Mouse (Mus musculus): ENCODE measurements around the gene Asic2. TPM values are rescaled to one million over a fixed set of nuclear protein-coding genes. Genes with fewer than 3 reads are reported as not detected.

The Asic2 gene
- polyA plus RNA-seq, 1 experiment from 2014 or later = 0.65 TPM

DNA sequence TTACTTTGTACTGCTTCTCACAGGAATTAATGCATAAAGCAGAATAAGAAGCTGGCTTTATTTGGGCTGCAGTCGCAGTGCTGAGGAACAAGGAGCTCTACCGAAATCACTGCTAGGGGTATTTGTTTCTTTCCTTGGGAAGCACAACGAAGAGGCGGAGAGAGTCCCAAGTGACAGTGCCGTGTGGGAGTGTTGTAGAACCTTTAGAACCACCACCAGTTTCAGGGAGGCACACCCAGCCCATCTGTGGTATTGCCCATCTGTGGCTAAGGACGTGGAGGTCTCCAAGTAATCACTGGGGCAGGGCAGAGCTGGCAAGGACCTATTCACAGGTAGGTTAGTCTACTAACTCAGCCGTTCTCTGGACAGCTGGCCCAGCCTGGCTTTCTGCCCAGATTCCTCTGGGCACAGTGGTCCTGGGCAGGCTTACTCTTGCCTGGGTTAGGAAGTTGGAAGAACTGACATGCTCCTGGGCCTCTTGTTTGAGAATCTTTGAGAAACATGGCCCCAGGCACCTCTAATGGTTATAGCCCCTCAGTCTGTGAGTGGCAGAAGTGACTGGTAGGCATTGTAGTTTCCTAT lies 1085.9 kb downstream of the Asic2 start:
- Histone ChIP-seq H3K27ac (no peak overlapping the region), H3K4me2 (replicated peaks) (no peak overlapping the region)
- WGBS = 85% methylated on average over 7 of the region's 7 CpGs

DNA sequence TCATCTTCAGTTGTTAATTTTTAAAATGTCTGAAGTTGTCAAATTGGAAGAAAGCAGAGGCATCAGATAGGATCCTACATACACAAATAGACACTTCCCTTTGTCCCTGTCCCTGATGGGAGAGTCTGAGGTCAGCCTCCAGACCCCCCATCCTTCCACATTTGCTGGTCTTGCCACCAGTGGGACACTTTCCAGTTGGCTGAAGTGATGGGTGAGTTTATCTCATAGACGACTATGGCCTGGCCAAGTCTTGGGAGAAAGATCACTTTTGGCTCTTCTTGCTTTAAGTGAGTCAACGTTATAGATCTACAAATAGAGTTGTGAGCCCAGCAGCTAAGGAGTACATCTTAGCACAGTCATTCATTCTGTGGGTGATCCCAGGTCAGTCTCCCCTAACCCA lies 1090.2 kb downstream of the Asic2 start:
- Histone ChIP-seq H3K4me1 (peaks cover 8% of the 10 kb centered on the region), H3K4me3 (no peak overlapping the region), H3K9ac (no peak overlapping the region), H3K9me3 (no peaks in the 10 kb centered on the region), H3K27ac (no peak overlapping the region), H3K4me2 (replicated peaks) (no peak overlapping the region), H3K27me3 (no peaks in the 10 kb centered on the region), H3K36me3 (no peaks in the 10 kb centered on the region)
- 90% methylated on average over 2 of the region's 2 CpGs for WGBS
- no peak for ATAC-seq (ENCODE audit: low FRiP score, low read depth)

More for the DNA sequence above, 1085.9 kb downstream of the Asic2 start:
- H3K9me3 ChIP-seq = no peaks in the 10 kb centered on the region
- H3K4me1 ChIP-seq = peaks cover 1% of the 10 kb centered on the region; the same call in 1 of the 2 replicates
- H3K4me3 ChIP-seq = no peak overlapping the region
- no peak overlapping the region for H3K9ac ChIP-seq
- H3K36me3 ChIP-seq = no peaks in the 10 kb centered on the region
- ATAC-seq (ENCODE audit: low FRiP score, low read depth) = no peak
- H3K27me3 ChIP-seq = no peaks in the 10 kb centered on the region

DNA sequence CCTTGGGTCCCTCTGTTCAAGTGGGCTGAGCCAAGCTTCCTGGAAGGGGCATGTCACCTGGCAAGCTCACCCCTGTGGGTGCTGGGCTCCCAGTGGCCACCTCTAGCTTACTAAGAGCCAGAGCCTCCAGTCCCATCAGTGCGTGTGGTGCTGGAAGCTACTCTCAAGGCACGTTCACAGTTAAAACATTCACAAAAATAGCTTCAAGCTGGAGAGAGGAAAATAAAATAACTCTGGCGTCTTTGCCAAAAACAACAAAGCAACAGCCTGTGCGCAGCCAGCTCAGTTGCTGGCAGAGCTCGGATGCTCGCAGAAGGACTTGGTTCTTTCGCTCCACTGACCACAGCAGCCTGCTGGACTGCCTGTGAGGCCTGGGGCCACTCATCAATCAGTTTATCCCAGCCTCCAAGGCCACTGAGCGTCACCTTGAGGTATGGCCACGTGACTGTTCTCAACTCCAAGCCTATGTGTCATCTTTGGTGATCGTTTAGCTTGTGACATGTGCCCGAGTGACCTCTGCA lies 1091.1 kb downstream of the Asic2 start:
- Histone ChIP-seq H3K4me2 (replicated peaks) (0 out of 2 replicates have a peak overlapping the region, but pooled peaks have one; percentile 14), H3K36me3 (no peaks in the 10 kb centered on the region), H3K27ac (peak overlapping the region; percentile 22; the same call in 1 of the 2 replicates), H3K4me1 (peaks cover 8% of the 10 kb centered on the region), H3K4me3 (no peak overlapping the region), H3K27me3 (no peaks in the 10 kb centered on the region), H3K9me3 (no peaks in the 10 kb centered on the region), H3K9ac (no peak overlapping the region)
- no peak for ATAC-seq (ENCODE audit: low FRiP score, low read depth)
- 45% methylated on average over 11 of the region's 11 CpGs for WGBS

DNA sequence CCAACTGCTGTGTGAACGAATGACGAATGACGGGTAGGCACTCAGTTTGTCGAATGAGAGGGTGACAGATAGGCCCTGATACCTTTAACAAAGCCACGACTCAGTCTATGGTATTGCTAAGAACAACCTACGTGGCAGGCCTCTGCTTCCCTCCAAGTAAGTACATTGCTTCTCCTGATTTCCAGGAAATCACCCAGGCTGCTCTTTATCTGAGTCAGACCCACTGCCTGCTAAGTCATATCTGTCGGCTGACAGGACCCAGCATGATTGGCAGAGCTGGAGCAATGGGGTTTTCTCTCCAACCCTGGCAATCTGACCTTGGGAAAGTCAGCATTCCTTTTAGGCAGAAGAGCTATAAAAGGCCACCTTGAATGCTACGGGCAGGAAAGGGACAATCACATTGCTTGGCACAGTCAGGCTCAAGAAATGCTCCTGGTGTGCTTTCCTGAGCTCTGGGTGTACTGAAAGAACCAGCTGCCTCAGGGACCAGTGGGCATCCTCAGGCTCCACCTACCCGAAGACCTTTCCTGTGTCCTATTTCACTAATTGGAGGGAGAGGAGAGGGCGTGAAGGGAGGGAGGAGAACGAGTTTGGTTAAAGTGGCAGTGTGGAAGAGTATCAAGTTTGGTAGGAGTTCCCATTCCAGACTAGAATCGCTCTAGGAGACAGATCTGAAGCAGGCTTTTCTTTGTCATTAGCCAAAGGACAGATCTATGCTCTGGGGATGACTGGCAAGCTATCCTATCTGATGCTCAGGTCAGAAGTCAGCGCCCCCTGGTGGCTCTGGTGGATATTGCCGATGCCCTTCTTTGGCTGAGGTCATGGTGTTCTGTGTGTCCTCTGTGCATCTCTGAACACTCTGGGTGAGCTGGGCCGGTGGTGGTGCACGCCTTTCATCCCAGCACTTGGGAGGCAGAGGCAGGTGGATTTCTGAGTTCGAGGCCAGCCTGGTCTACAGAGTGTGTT lies 1095.5 kb downstream of the Asic2 start:
- Histone ChIP-seq H3K27ac (no peak overlapping the region), H3K4me1 (peaks cover 8% of the 10 kb centered on the region), H3K27me3 (no peaks in the 10 kb centered on the region), H3K9me3 (no peaks in the 10 kb centered on the region), H3K36me3 (no peaks in the 10 kb centered on the region), H3K4me2 (replicated peaks) (no peak overlapping the region), H3K4me3 (no peak overlapping the region), H3K9ac (no peak overlapping the region)
- 63% methylated on average over 17 of the region's 17 CpGs for WGBS
- ATAC-seq (ENCODE audit: low FRiP score, low read depth) = no peak

DNA sequence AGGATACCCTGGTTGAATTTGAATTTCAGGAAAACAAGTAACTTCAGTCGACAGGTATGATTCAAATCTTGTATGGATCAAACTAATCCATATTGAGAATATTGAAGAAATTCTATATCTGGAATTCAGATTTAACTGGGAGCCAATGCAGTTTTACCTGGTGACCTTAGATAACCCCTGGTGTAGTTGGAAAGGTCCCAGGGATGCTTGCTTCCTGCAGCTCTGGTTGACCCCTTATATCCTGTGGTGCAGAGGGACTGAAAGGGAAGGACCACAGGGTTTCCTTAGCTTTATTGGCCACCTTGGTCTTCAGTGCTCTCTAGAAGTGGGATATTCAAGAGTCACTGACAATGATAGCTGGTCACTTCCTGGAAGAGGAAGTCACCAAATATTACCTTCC lies 1100.2 kb downstream of the Asic2 start:
- H3K36me3 ChIP-seq = no peaks in the 10 kb centered on the region
- no peak overlapping the region for H3K27ac ChIP-seq
- H3K4me1 ChIP-seq = no peaks in the 10 kb centered on the region
- no peak overlapping the region for H3K4me2 ChIP-seq (replicated peaks)
- no peak for ATAC-seq (ENCODE audit: low FRiP score, low read depth)
- H3K9me3 ChIP-seq = no peaks in the 10 kb centered on the region
- H3K9ac ChIP-seq = no peak overlapping the region
- 88% methylated on average over 1 of the region's 1 CpGs for WGBS
- no peaks in the 10 kb centered on the region for H3K27me3 ChIP-seq
- no peak overlapping the region for H3K4me3 ChIP-seq

DNA sequence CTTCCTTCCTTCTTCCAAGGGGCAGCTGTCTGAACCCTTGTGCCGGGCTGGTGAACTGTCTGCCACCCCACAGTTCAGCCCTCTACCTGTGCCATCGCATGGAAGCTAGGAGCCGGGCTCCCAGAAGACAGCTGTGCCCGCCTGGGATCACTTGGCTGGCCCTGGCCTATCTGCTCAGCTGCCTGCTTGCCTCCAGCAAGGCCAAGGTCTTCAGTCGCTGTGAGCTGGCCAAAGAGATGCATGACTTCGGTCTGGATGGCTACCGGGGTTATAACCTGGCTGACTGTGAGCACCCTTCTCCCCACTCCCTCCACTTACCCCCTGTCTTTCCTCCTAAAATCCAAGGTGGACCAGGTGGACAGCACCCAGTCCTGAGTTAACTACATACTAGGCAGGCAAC lies 1105.3 kb downstream of the Asic2 start:
- no peak overlapping the region for H3K9ac ChIP-seq
- 0 out of 2 replicates have a peak, but pooled peaks cover 7% of the 10 kb centered on the region for H3K27me3 ChIP-seq
- H3K4me2 ChIP-seq (replicated peaks) = no peak overlapping the region
- H3K9me3 ChIP-seq = no peaks in the 10 kb centered on the region
- no peak overlapping the region for H3K4me3 ChIP-seq
- 83% methylated on average over 7 of the region's 7 CpGs for whole genome bisulfite sequencing
- ATAC-seq (ENCODE audit: low FRiP score, low read depth) = no peak
- H3K4me1 ChIP-seq = no peaks in the 10 kb centered on the region
- no peaks in the 10 kb centered on the region for H3K36me3 ChIP-seq
- H3K27ac ChIP-seq = no peak overlapping the region

DNA sequence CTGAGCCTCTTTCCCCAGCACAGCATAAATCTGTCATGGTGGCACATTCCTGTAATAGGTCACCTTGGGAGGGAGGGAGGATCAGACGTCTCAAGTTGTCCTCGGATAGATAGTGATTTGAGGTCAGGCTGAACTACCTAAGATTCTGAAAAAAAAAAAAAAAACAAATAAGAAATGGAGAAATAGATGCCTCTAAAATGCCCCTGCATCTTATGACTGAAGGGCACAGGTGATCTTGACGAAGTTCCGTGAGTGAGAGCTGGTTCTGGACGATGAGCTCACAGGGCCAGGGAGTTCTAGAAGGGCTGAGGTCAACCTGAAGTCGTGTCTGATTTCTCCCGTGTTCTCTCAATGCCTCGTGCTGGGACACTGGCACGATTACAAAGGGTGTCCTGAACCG lies 1110.2 kb downstream of the Asic2 start, which contains the start of gene Spaca3:
Spaca3 (plus strand) TSS at position 301 of the 400 bp plus-strand sequence.
- ATAC-seq (ENCODE audit: low FRiP score, low read depth) = no peak

DNA sequence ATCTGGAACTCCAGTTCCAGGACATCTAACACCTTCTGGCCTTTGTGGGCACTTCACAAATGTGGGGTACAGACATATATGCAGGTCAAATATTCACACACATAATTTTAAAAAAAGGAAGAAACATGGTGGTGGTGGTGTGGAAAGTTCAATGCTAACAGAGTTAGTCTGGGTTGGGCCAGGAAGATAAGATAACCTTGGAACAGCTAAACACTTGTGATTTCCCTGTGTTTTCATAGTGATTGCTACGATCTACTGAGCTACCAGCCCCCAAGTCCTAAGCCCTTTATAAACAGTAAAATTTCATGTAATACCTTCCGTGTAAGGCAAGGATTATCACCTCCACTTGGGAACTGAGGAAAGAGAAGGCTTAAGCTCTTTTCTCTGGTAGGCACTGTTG lies 1111.4 kb downstream of the Asic2 start:
- Histone ChIP-seq H3K9me3 (no peaks in the 10 kb centered on the region), H3K27me3 (0 out of 2 replicates have a peak, but pooled peaks cover 17% of the 10 kb centered on the region), H3K4me3 (no peak overlapping the region), H3K4me2 (replicated peaks) (no peak overlapping the region), H3K9ac (no peak overlapping the region), H3K4me1 (no peaks in the 10 kb centered on the region), H3K27ac (no peak overlapping the region), H3K36me3 (no peaks in the 10 kb centered on the region)
- no peak for ATAC-seq (ENCODE audit: low FRiP score, low read depth)
- WGBS = 80% methylated on average over 2 of the region's 2 CpGs

More for the DNA sequence above, 1110.2 kb downstream of the Asic2 start, which contains the start of gene Spaca3:
- Histone ChIP-seq H3K36me3 (no peaks in the 10 kb centered on the region), H3K4me2 (replicated peaks) (no peak within 1 kb of the TSS), H3K4me3 (no peak within 1 kb of the TSS), H3K9me3 (no peaks in the 10 kb centered on the region), H3K4me1 (no peaks in the 10 kb centered on the region), H3K27ac (no peak within 1 kb of the TSS), H3K27me3 (0 out of 2 replicates have a peak, but pooled peaks cover 12% of the 10 kb centered on the region), H3K9ac (no peak within 1 kb of the TSS)
- 79% methylated on average over 10 of the region's 10 CpGs for WGBS

DNA sequence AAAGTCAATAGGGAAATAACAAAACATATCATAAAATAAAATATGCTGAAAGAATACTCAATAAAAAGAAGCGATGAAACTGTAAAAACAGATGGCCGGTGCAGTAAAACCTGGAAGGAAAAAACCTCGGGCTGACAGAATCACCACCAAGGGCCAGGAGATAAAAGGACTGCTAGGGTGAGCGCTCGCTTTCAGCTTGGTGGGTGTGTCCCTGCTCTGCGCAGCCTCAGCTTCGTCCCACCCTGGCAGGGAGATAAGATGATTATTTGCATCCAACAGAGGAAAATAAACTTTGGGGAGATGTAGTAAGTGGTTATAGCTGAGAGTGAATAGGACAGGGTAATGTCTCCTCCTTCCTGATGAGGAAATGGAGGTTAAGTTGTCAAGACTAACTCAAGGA lies 1113.3 kb downstream of the Asic2 start:
- H3K4me3 ChIP-seq = no peak overlapping the region
- no peak overlapping the region for H3K9ac ChIP-seq
- 0 out of 2 replicates have a peak, but pooled peaks cover 14% of the 10 kb centered on the region for H3K27me3 ChIP-seq
- H3K4me2 ChIP-seq (replicated peaks) = no peak overlapping the region
- no peaks in the 10 kb centered on the region for H3K4me1 ChIP-seq
- no peaks in the 10 kb centered on the region for H3K36me3 ChIP-seq
- no peaks in the 10 kb centered on the region for H3K9me3 ChIP-seq
- ATAC-seq (ENCODE audit: low FRiP score, low read depth) = no peak
- no peak overlapping the region for H3K27ac ChIP-seq
- WGBS = 48% methylated on average over 7 of the region's 7 CpGs

DNA sequence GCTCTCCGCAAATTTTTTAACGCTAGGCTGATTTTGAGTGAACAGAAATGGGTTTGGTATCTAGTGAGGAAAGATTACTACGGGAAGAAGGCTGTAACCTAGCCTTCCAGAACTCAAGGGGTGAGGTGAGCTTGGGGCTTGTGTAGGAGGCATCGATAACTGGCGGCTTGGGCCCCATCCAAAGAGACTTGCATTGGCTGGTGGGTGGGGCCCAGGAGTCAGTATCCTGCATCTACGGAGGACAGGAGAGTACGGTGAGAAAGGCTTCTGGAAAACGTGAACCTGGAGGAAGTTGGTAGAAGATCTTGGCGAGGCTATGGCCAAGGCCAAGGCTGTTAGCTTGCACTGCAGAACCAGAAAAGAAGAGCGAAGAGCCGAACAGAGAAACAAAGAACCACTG lies 1113.8 kb downstream of the Asic2 start:
- Histone ChIP-seq H3K4me1 (no peaks in the 10 kb centered on the region), H3K4me2 (replicated peaks) (no peak overlapping the region), H3K27ac (no peak overlapping the region), H3K27me3 (0 out of 2 replicates have a peak, but pooled peaks cover 14% of the 10 kb centered on the region), H3K36me3 (no peaks in the 10 kb centered on the region), H3K9ac (no peak overlapping the region), H3K4me3 (no peak overlapping the region), H3K9me3 (no peaks in the 10 kb centered on the region)
- no peak for ATAC-seq (ENCODE audit: low FRiP score, low read depth)
- WGBS = 83% methylated on average over 11 of the region's 11 CpGs

DNA sequence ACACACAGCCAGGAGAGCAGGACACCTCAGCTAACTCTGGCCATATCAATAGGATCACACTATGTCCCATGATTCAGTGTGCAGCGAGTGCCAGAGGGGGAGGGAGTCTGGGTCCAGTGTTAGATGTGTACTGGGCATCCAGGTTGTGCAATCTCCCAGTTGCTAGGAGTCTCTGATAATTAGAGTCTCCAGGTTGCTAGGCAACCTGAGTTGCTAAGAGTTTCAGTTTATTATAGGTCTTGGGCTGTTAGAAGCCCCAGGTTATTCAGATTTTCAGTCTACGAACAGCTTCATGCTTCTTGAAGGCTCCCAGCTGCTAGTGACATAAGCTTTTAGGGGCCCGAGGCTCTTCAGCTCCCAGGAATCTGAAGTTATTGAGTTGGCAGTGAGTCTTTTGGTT lies 1115.2 kb downstream of the Asic2 start:
- Histone ChIP-seq H3K9ac (no peak overlapping the region), H3K4me2 (replicated peaks) (no peak overlapping the region), H3K9me3 (no peaks in the 10 kb centered on the region), H3K4me3 (no peak overlapping the region), H3K27me3 (peaks cover 11% of the 10 kb centered on the region; the same call in 1 of the 2 replicates), H3K27ac (no peak overlapping the region), H3K4me1 (no peaks in the 10 kb centered on the region), H3K36me3 (no peaks in the 10 kb centered on the region)
- WGBS = 55% methylated on average over 3 of the region's 3 CpGs
- no peak for ATAC-seq (ENCODE audit: low FRiP score, low read depth)

DNA sequence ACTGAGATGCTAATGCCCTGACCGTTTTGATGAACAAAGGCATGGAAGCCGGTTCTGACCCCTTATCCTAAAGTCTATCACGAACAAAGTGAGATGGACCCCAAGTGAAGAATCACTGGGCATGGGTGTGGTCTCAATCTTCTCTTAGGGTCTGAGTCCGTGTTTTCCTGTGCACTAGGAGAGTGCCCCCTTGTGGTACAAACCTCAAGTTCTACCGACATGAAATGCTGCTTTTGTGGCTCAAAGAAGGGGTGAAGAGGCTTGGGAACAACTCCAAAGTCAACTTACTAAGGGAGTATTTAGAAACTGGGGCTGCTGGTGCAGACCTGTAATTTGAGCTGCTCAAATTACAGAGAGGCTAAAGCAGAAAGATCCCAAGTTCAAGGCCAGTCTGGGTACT lies 1116.4 kb downstream of the Asic2 start:
- Histone ChIP-seq H3K4me1 (no peaks in the 10 kb centered on the region), H3K27ac (no peak overlapping the region), H3K27me3 (peaks cover 15% of the 10 kb centered on the region; the same call in 1 of the 2 replicates), H3K36me3 (no peaks in the 10 kb centered on the region), H3K4me2 (replicated peaks) (no peak overlapping the region), H3K9ac (no peak overlapping the region), H3K4me3 (no peak overlapping the region), H3K9me3 (no peaks in the 10 kb centered on the region)
- 47% methylated on average over 5 of the region's 5 CpGs for WGBS
- no peak for ATAC-seq (ENCODE audit: low FRiP score, low read depth)
